Mouse (Mus musculus) kidney, adult 2 months (tissue): ENCODE results near the gene Plekhm3. TPM values are rescaled to one million over a fixed set of nuclear protein-coding genes. Genes with fewer than 3 reads are reported as not detected.
A peak's percentile ranks its signal among the peaks of the same experiment; 100 is the strongest.

Source experiments
- DNase-seq: peaks from one replicate; pipeline ENCODE4 v3.0.0; 2021
- H3K27ac ChIP-seq: fragments of 200-500 bp; 2 replicates; pipeline ENCODE4 v1.5.1; 2012; ENCODE audit warnings: low read depth, low read length, control low read depth, inconsistent platforms; ENCODE audit not compliant: insufficient read depth
- H3K27me3 ChIP-seq: fragments of 200-500 bp; replicated peaks from 2 replicates; pipeline ENCODE4 v1.6.1; 2012; ENCODE audit warnings: mild to moderate bottlenecking, moderate library complexity, low read length, inconsistent platforms; ENCODE audit not compliant: control insufficient read depth, insufficient read depth
- H3K36me3 ChIP-seq: fragments of 200-500 bp; 2 replicates; pipeline ENCODE4 v1.6.1; 2012; ENCODE audit warnings: mild to moderate bottlenecking, moderate library complexity, low read length, inconsistent platforms; ENCODE audit not compliant: control insufficient read depth, insufficient read depth
- H3K4me1 ChIP-seq: fragments of 200-500 bp; 2 replicates; pipeline ENCODE4 v1.6.1; 2011; ENCODE audit warnings: low read length; ENCODE audit not compliant: control insufficient read depth, insufficient read depth
- H3K4me3 ChIP-seq: fragments of 200-500 bp; 2 replicates; pipeline ENCODE4 v1.5.1; 2011; ENCODE audit warnings: mild to moderate bottlenecking, low read depth, low read length, control low read depth; ENCODE audit not compliant: insufficient read depth
- CTCF ChIP-seq: fragments of 200-500 bp; conservative IDR thresholded peaks from 2 replicates; pipeline ENCODE4 v1.5.1; 2011; ENCODE audit warnings: low read depth, mild to moderate bottlenecking, control low read depth, low read length, moderate library complexity, mixed read lengths; ENCODE audit not compliant: insufficient read depth, insufficient read length
- POLR2A ChIP-seq: fragments of 200-500 bp; IDR thresholded peaks from one replicate; pipeline ENCODE4 v1.6.1; 2011; ENCODE audit warnings: low read depth, low read length, control low read depth
- WGBS: fragments of 180-500 bp; shearing (Covaris S2); methylation state at CpG from one replicate; pipeline ENCODE4 v1.1.7; 2018; 5-methylcytosine and 5-hydroxymethylcytosine counted together
- polyA plus RNA-seq: library from polyadenylated mRNA; depleted of rRNA; stranded (reverse); fragments of >200 nt; gene quantifications from 2 replicates; pipeline ENCODE4 v1.2.3, GENCODE M21; 2012

Gene Plekhm3
- polyA plus RNA-seq, 1 experiment: 3.3 TPM

GRCm38 (mm10) chr1:64859826-64860225 is 96.8 kb downstream of the Plekhm3 start:
- no peaks in the 10 kb centered on the region for H3K36me3 ChIP-seq
- 36% methylated on average over 5 of the region's 5 CpGs for WGBS
- DNase-seq: peak; percentile 80
- H3K4me1 ChIP-seq: peaks cover 9% of the 10 kb centered on the region
- H3K27ac ChIP-seq: no peak overlapping the region
- H3K4me3 ChIP-seq: no peak overlapping the region
- no peaks in the 10 kb centered on the region for H3K27me3 ChIP-seq
- TF ChIP-seq POLR2A (no peak), CTCF (no peak)

DNA sequence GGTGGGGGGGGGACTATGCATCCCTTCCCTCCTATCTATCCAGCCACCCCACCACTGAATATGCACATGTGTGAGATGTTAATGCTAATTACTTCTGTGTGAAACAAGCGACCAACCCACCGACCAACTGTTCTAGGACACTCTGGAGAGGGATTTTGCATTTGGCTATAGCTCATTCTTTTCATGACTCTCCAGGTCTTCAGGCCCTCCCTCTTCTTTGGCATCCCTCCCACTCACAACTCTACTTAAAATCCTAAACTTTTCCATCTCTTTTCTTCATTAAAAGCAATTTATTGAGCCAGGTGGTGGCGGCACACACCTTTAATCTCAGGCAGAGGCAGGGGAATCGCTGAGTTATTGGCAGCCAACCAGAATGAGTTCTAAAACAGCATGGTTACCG is 101.8 kb downstream of the Plekhm3 start:
- peaks cover 5% of the 10 kb centered on the region; the same call in 1 of the 2 replicates for H3K4me1 ChIP-seq
- H3K27ac ChIP-seq: no peak overlapping the region
- no peaks in the 10 kb centered on the region for H3K36me3 ChIP-seq
- H3K27me3 ChIP-seq: no peaks in the 10 kb centered on the region
- TF ChIP-seq POLR2A (no peak), CTCF (no peak)
- 85% methylated on average over 5 of the region's 5 CpGs for WGBS
- DNase-seq: no peak
- no peak overlapping the region for H3K4me3 ChIP-seq

GRCm38 (mm10) chr1:64853738-64854730 is 102.6 kb downstream of the Plekhm3 start:
- no peak overlapping the region for H3K4me3 ChIP-seq
- H3K36me3 ChIP-seq: no peaks in the 10 kb centered on the region
- no peak overlapping the region for H3K27ac ChIP-seq
- peak; percentile 18 for DNase-seq
- H3K4me1 ChIP-seq: peaks cover 4% of the 10 kb centered on the region; the same call in 1 of the 2 replicates
- H3K27me3 ChIP-seq: no peaks in the 10 kb centered on the region
- WGBS: 75% methylated on average over 5 of the region's 5 CpGs
- no peak for TF ChIP-seq CTCF
- TF ChIP-seq POLR2A: no peak

DNA sequence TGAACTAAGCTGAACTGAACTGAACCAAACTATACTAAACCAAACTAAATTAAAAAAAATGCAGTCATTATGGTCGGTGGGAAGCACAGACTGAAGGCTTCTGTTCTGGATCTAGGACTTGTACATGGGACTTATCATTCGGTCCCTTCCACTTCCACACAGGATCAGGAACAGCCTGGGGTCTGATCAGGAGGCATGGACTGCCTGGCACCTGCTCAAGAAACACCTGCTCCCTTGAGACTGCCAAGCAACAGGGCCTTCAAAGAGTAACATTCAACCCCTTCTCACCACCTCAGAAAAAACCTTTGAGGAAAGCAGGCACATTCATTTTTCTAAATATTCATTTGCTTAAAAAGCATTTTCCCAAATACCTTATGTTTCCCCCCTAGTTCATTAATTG is 103.4 kb downstream of the Plekhm3 start:
- WGBS: 77% methylated on average over 2 of the region's 2 CpGs
- H3K4me1 ChIP-seq: peaks cover 6% of the 10 kb centered on the region; the same call in 1 of the 2 replicates

GRCm38 (mm10) chr1:64852272-64852671 is 104.4 kb downstream of the Plekhm3 start:
- H3K27ac ChIP-seq: no peak overlapping the region
- H3K36me3 ChIP-seq: no peaks in the 10 kb centered on the region
- no peaks in the 10 kb centered on the region for H3K27me3 ChIP-seq
- H3K4me1 ChIP-seq: peaks cover 3% of the 10 kb centered on the region; the same call in 1 of the 2 replicates
- TF ChIP-seq CTCF: no peak
- TF ChIP-seq POLR2A: no peak
- no peak overlapping the region for H3K4me3 ChIP-seq
- no peak for DNase-seq
- 85% methylated on average over 2 of the region's 2 CpGs for WGBS

More for the DNA sequence above, 103.4 kb downstream of the Plekhm3 start:
- TF ChIP-seq CTCF (no peak), POLR2A (no peak)
- DNase-seq: no peak
- Histone ChIP-seq H3K27ac (no peak overlapping the region), H3K36me3 (no peaks in the 10 kb centered on the region), H3K27me3 (no peaks in the 10 kb centered on the region), H3K4me3 (no peak overlapping the region)

DNA sequence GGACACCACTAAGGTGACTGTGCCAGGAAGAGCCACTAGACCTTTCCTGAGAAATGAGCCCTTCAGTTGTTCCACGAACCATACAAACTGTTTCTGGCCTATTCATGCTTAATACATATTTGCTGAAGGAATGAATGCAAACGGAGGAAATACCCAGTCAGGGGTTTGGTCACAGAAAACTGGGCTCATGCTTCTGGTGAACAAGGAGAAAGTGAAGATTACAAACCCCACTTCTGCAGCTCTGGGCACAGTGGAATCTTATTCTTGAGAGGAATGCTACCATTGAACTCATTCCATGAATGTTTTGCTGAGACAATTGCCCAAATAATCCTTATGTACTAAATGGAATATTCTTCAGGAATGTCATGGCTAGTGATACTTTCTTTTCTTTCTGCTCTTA is 106.3 kb downstream of the Plekhm3 start:
- TF ChIP-seq CTCF: no peak
- 82% methylated on average over 2 of the region's 2 CpGs for WGBS
- Histone ChIP-seq H3K36me3 (no peaks in the 10 kb centered on the region), H3K27me3 (no peaks in the 10 kb centered on the region), H3K4me1 (peaks cover 3% of the 10 kb centered on the region; the same call in 1 of the 2 replicates), H3K4me3 (no peak overlapping the region), H3K27ac (no peak overlapping the region)
- DNase-seq: no peak

DNA sequence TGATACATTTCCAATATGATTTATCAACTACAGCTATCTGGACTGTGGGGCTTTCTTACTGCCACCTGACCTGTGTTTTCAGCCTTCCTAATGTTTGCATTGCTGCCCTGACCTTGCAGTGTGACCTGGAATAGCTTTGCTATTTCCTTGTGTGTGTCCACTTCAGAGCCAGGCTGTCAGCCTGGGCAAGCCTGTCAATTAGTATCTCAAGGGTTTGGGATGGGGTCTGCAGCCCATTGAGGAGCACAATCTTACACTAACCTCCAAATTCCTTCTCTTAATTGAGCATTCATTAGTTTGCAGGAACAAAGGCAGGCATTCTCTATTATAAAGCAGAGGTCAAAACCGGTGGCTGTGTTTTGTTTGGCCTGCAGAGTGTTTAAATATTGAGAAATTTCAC is 107.6 kb downstream of the Plekhm3 start:
- no peaks in the 10 kb centered on the region for H3K27me3 ChIP-seq
- H3K36me3 ChIP-seq: no peaks in the 10 kb centered on the region
- peaks cover 3% of the 10 kb centered on the region; the same call in 1 of the 2 replicates for H3K4me1 ChIP-seq
- no peak for DNase-seq
- TF ChIP-seq POLR2A (no peak), CTCF (no peak)
- no peak overlapping the region for H3K4me3 ChIP-seq
- H3K27ac ChIP-seq: no peak overlapping the region
- 72% methylated on average over 1 of the region's 1 CpGs for WGBS

- 88% methylated on average over 7 of the region's 7 CpGs for WGBS
Measured at GRCm38 (mm10) chr1:64848081-64848480, 108.5 kb downstream of the Plekhm3 start.

More at GRCm38 (mm10) chr1:64848081-64848480, 108.5 kb downstream of the Plekhm3 start:
- no peak for TF ChIP-seq CTCF
- TF ChIP-seq POLR2A: no peak
- H3K27me3 ChIP-seq: no peaks in the 10 kb centered on the region
- no peak for DNase-seq
- no peak overlapping the region for H3K27ac ChIP-seq
- H3K4me3 ChIP-seq: no peak overlapping the region
- H3K4me1 ChIP-seq: 0 out of 2 replicates have a peak, but pooled peaks cover 3% of the 10 kb centered on the region
- no peaks in the 10 kb centered on the region for H3K36me3 ChIP-seq
